Mouse (Mus musculus) NIH3T3 (cell line): Measurements from ENCODE around the gene Alpi.

ENCODE experiments used
- DNase-seq: peaks from one replicate; pipeline ENCODE4 v3.0.0-alpha.2; 2012; ENCODE audit warnings: low read depth

The Alpi gene

GRCm38 (mm10) chr1:87059042-87059665 lies 42.3 kb downstream of the Alpi start:
- DNase-seq: no peak

- no peak for DNase-seq
Observed at GRCm38 (mm10) chr1:87057075-87057474, 44.3 kb downstream of the Alpi start.

- no peak for DNase-seq
Observed at GRCm38 (mm10) chr1:87051369-87051768, 50.0 kb downstream of the Alpi start.

- DNase-seq: no peak
Observed at GRCm38 (mm10) chr1:87050700-87051099, 50.7 kb downstream of the Alpi start.

- DNase-seq: no peak
Observed at GRCm38 (mm10) chr1:87050072-87050471, 51.3 kb downstream of the Alpi start.
